Mouse (Mus musculus): ENCODE data around the gene Sirt2.

DNA sequence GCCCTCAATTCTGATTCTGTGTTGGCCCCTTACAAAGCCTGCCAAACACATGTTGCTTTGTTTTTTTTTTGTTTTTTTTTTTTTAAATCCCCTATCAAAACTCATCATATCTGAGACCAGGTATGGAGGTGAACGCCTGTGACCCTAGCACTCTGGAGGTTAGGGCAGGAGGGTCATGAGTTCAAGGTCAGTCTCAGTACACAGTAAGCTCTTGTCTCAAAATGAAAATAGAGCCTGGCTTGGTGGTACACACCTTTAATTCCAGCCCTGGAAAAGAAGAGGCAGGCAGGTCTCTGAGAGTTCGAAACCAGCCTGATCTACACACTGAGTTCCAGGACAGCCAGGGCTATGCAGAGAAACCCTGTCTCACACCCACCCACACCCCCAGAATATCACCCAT, 46.9 kb upstream of the Sirt2 start:
- TF ChIP-seq GATA1 (IDR thresholded peaks at IDR 0.05; ENCODE audit: low read length) (no peak), TAL1 (IDR thresholded peaks at IDR 0.05; ENCODE audit: low read length) (no peak)

Data from erythroblast, embryonic 14.5 days (primary cell).